In genomic region chr10:110974463-110974862, GRCm38 (mm10) we compare ENCODE assay signal across 9 mouse cellular contexts. TPM values are rescaled to one million over a fixed set of nuclear protein-coding genes. Genes with fewer than 3 reads are reported as not detected.
DNase-seq lines count a peak whose midpoint lies in the region; ATAC-seq and TF ChIP-seq lines count a peak whose summit lies in the region.
"Had no signal": no experiment of that assay in that cellular context is flagged by ENCODE, and none has a peak within 500 bp of the region (broad histone marks: within the 10 kb centered on the region; RNA-seq: fewer than 3 reads in every experiment).

No protein-coding gene starts in this region.

- no peaks in the 10 kb centered on the region for H3K9me3 ChIP-seq in hindbrain, embryonic 11.5 days (ENCODE audit: control insufficient read depth, low read length)
- H3K9me3 ChIP-seq in neural tube, embryonic 14.5 days (ENCODE audit: control insufficient read depth, low read length): no peaks in the 10 kb centered on the region

- no peaks in the 10 kb centered on the region for H3K4me1 ChIP-seq in hindbrain, embryonic 11.5 days (replicated peaks; ENCODE audit: control insufficient read depth, insufficient read depth, low read length)
- no peaks in the 10 kb centered on the region for H3K4me1 ChIP-seq in neural tube, embryonic 14.5 days (ENCODE audit: control insufficient read depth, insufficient read depth, low read length)

- H3K4me2 ChIP-seq in hindbrain, embryonic 11.5 days (replicated peaks; ENCODE audit: low read depth, low read length): no peak overlapping the region
- no peak overlapping the region for H3K4me2 ChIP-seq in neural tube, embryonic 14.5 days (ENCODE audit: low read depth, low read length)

- H3K27ac ChIP-seq in gastrocnemius, adult 2 months: no peak overlapping the region
- no peak overlapping the region for H3K27ac ChIP-seq in hindbrain, embryonic 11.5 days (ENCODE audit: low read depth, low read length)
- H3K27ac ChIP-seq in neural tube, embryonic 14.5 days (ENCODE audit: low read depth, low read length): no peak overlapping the region

- 0 out of 2 replicates have a peak, but pooled peaks cover 2% of the 10 kb centered on the region for H3K36me3 ChIP-seq in hindbrain, embryonic 11.5 days (ENCODE audit: control insufficient read depth, insufficient read depth, low read length)
- peaks cover 8% of the 10 kb centered on the region for H3K36me3 ChIP-seq in neural tube, embryonic 14.5 days (ENCODE audit: control insufficient read depth, insufficient read depth, low read length)

- ATAC-seq in hindbrain, embryonic 11.5 days (ENCODE audit: low FRiP score): no peak
- peak; percentile 64; the same call in 1 of the 2 replicates for ATAC-seq in neural tube, embryonic 14.5 days (ENCODE audit: low read depth)

- H3K9ac ChIP-seq in hindbrain, embryonic 11.5 days (ENCODE audit: low read depth, low read length): no peak overlapping the region
- H3K9ac ChIP-seq in neural tube, embryonic 14.5 days (replicated peaks; ENCODE audit: low read depth, low read length): no peak overlapping the region

- 62% methylated on average over 3 of the region's 3 CpGs for WGBS in hindbrain, embryonic 11.5 days
- WGBS in neural tube, embryonic 14.5 days: 51% methylated on average over 3 of the region's 3 CpGs

- DNase-seq in gastrocnemius, adult 2 months: peak; percentile 63
- DNase-seq in gastrocnemius, postnatal 25 days: no peak
- DNase-seq in R1 (ENCODE audit: low read depth, low spot score): peak; percentile 56
- peak; percentile 72 for DNase-seq in embryo, embryonic 11 days
- peak; percentile 67 for DNase-seq in hindbrain, embryonic 11.5 days (ENCODE audit: low spot score)
- peak; percentile 65 for DNase-seq in left cerebral cortex, postnatal 4 days
- no peak for DNase-seq in T-cell, adult 2 months (ENCODE audit: low spot score)

- no peaks in the 10 kb centered on the region for H3K27me3 ChIP-seq in hindbrain, embryonic 11.5 days (ENCODE audit: control insufficient read depth, insufficient read depth, low read length)
- no peaks in the 10 kb centered on the region for H3K27me3 ChIP-seq in neural tube, embryonic 14.5 days (ENCODE audit: control insufficient read depth, insufficient read depth, low read length)

- TF ChIP-seq CTCF in gastrocnemius, adult 2 months (IDR thresholded peaks at IDR 0.05): peak; percentile 75

- intact Hi-C loops in gastrocnemius, adult 2 months (cut with DNase I): no loop called here
- intact Hi-C loops in left cerebral cortex, postnatal 4 days (cut with DNase I): no loop called here

- no peak overlapping the region for H3K4me3 ChIP-seq in gastrocnemius, adult 2 months
- no peak overlapping the region for H3K4me3 ChIP-seq in hindbrain, embryonic 11.5 days (ENCODE audit: low read depth, low read length)
- H3K4me3 ChIP-seq in neural tube, embryonic 14.5 days (ENCODE audit: low read depth, low read length): no peak overlapping the region
- H3K4me3 ChIP-seq: myocyte had no signal

RNA-seq across cellular contexts. Expression of gene Zdhhc17, which starts 35.5 kb away (rescaled TPM):
- 10 to 100 TPM; 21.3 to 24.0 TPM for total RNA-seq in gastrocnemius, adult 2 months (2021)
- 10 to 100 TPM; 18.3 to 18.8 TPM for total RNA-seq in gastrocnemius, postnatal 25 days (2021)
- polyA plus RNA-seq in hindbrain, embryonic 11.5 days (2014; fragmentation: Nextera tagmentation; extraction: Ambion mirVana): 33.3 and 39.0 TPM in 2 replicates
- 10 to 100 TPM; 77.7 to 87.0 TPM for total RNA-seq in left cerebral cortex, postnatal 4 days (2021)
- 74.1 and 90.4 TPM in 2 replicates for polyA plus RNA-seq in neural tube, embryonic 14.5 days (2014; fragmentation: Nextera tagmentation; extraction: Ambion mirVana)

RNA-seq across cellular contexts. Expression of gene Csrp2, which starts 54.9 kb away (rescaled TPM):
- total RNA-seq in gastrocnemius, adult 2 months (2021): 1 to 10 TPM; 4.1 to 6.2 TPM
- 10 to 100 TPM in 1 of 2 experiments, 1 to 10 TPM in 1; 8.8 to 15.2 TPM for total RNA-seq in gastrocnemius, postnatal 25 days (2021)
- 150 and 156 TPM in 2 replicates for polyA plus RNA-seq in hindbrain, embryonic 11.5 days (2014; fragmentation: Nextera tagmentation; extraction: Ambion mirVana)
- 100 to 1,000 TPM; 131 to 148 TPM for total RNA-seq in left cerebral cortex, postnatal 4 days (2021)
- polyA plus RNA-seq in neural tube, embryonic 14.5 days (2014; fragmentation: Nextera tagmentation; extraction: Ambion mirVana): 137 and 169 TPM in 2 replicates

Comparison
In these comparisons a context has a peak if more than half of its experiments do, and no peak if none do; other contexts are left out.
1. DNase-seq: peak in gastrocnemius, adult 2 months (single experiment), R1 (single experiment), embryo, embryonic 11 days (single experiment), hindbrain, embryonic 11.5 days (single experiment) and left cerebral cortex, postnatal 4 days (single experiment); none in gastrocnemius, postnatal 25 days (single experiment) and T-cell, adult 2 months (single experiment).
2. RNA of gene Csrp2, which starts 54.9 kb away (total RNA-seq): 131 to 148 TPM in left cerebral cortex, postnatal 4 days; 8.8 to 15.2 TPM in gastrocnemius, postnatal 25 days and 4.1 to 6.2 TPM in gastrocnemius, adult 2 months; every median in the first group is over 4 times any median in the second.